Mouse (Mus musculus): ENCODE data around the gene Gm26657. TPM values are rescaled to one million over a fixed set of nuclear protein-coding genes. Genes with fewer than 3 reads are reported as not detected.

Gm26657 gene
- polyA plus RNA-seq, 1 experiment, result not detected

DNA sequence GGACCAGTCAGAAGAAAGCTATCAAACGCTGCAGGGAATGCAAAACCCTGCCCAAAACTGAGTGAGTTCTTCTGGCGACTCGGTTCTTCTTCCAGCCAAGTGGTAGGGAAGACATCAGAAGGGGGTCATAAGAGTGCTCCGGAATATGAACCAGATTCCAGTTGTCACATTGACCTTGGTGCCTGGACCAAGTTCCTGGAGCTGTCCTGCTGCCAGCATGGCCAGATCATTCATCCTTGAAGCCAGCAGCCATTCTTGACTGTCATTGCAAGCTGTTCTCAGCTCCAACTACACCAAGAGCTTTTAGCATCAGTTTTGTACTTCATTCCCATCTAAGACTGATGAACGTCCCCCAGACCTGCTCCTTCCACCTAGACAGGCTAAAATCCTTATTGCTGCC lies 23.1 kb upstream of the Gm26657 start:
- no peaks in the 10 kb centered on the region for H3K27me3 ChIP-seq (ENCODE audit: control insufficient read depth, insufficient read depth, insufficient read length)
- no peaks in the 10 kb centered on the region for H3K79me2 ChIP-seq (ENCODE audit: control insufficient read depth, insufficient read depth)
- no peak overlapping the region for H3ac ChIP-seq (ENCODE audit: control insufficient read depth, insufficient read length)
- H3K4me2 ChIP-seq (ENCODE audit: low read depth), result no peak overlapping the region
- TF ChIP-seq USF1 (IDR thresholded peaks at IDR 0.05; ENCODE audit: low read depth) (no peak), MAX (IDR thresholded peaks at IDR 0.05; ENCODE audit: low read depth) (no peak), MYOG (IDR thresholded peaks at IDR 0.05; ENCODE audit: control insufficient read depth in 1 of 3, insufficient read depth in 1 of 3, insufficient read length in 2 of 3, low read depth in 2 of 3) (no peak), TCF12 (IDR thresholded peaks at IDR 0.05; ENCODE audit: insufficient read depth, poor library complexity, severe bottlenecking) (no peak), MYOD1 (IDR thresholded peaks at IDR 0.05; ENCODE audit: control insufficient read depth in 1 of 3, insufficient read length in 2 of 3, low read depth in 2 of 3) (no peak), E2F4 (IDR thresholded peaks at IDR 0.05; ENCODE audit: insufficient read depth) (no peak), TCF3 (IDR thresholded peaks at IDR 0.05; ENCODE audit: insufficient read length, low read depth) (no peak), POLR2AphosphoS2 (IDR thresholded peaks at IDR 0.05; ENCODE audit: insufficient read length, low read depth) (no peak), REST (IDR thresholded peaks at IDR 0.05; ENCODE audit: insufficient read depth, insufficient read length) (no peak), CEBPB (IDR thresholded peaks at IDR 0.05; ENCODE audit: insufficient read depth, poor library complexity, severe bottlenecking) (no peak)
- H3K4me3 ChIP-seq, result no peak overlapping the region
- H3K36me3 ChIP-seq (ENCODE audit: control insufficient read depth, insufficient read depth), result no peaks in the 10 kb centered on the region

GRCm38 (mm10) chr4:56717932-56718331 lies 21.9 kb upstream of the Gm26657 start:
- TF ChIP-seq E2F4 (IDR thresholded peaks at IDR 0.05; ENCODE audit: insufficient read depth) (no peak), USF1 (IDR thresholded peaks at IDR 0.05; ENCODE audit: low read depth) (no peak), MYOD1 (IDR thresholded peaks at IDR 0.05; ENCODE audit: control insufficient read depth in 1 of 3, insufficient read length in 2 of 3, low read depth in 2 of 3) (no peak), POLR2AphosphoS2 (IDR thresholded peaks at IDR 0.05; ENCODE audit: insufficient read length, low read depth) (no peak), REST (IDR thresholded peaks at IDR 0.05; ENCODE audit: insufficient read depth, insufficient read length) (no peak), TCF3 (IDR thresholded peaks at IDR 0.05; ENCODE audit: insufficient read length, low read depth) (no peak)
- Histone ChIP-seq H3K4me3 (no peak overlapping the region), H3K27me3 (ENCODE audit: control insufficient read depth, insufficient read depth, insufficient read length) (no peaks in the 10 kb centered on the region), H3K79me2 (ENCODE audit: control insufficient read depth, insufficient read depth) (no peaks in the 10 kb centered on the region), H3ac (ENCODE audit: control insufficient read depth, insufficient read length) (no peak overlapping the region), H3K4me2 (ENCODE audit: low read depth) (no peak overlapping the region), H3K36me3 (ENCODE audit: control insufficient read depth, insufficient read depth) (no peaks in the 10 kb centered on the region)

GRCm38 (mm10) chr4:56718573-56719442 lies 21.1 kb upstream of the Gm26657 start:
- Histone ChIP-seq H3K27me3 (ENCODE audit: control insufficient read depth, insufficient read depth, insufficient read length) (no peaks in the 10 kb centered on the region), H3ac (ENCODE audit: control insufficient read depth, insufficient read length) (no peak overlapping the region), H3K4me2 (ENCODE audit: low read depth) (no peak overlapping the region), H3K79me2 (ENCODE audit: control insufficient read depth, insufficient read depth) (no peaks in the 10 kb centered on the region), H3K4me3 (no peak overlapping the region), H3K36me3 (ENCODE audit: control insufficient read depth, insufficient read depth) (no peaks in the 10 kb centered on the region)
- TF ChIP-seq TCF12 (IDR thresholded peaks at IDR 0.05; ENCODE audit: insufficient read depth, poor library complexity, severe bottlenecking) (no peak), CEBPB (IDR thresholded peaks at IDR 0.05; ENCODE audit: insufficient read depth, poor library complexity, severe bottlenecking) (no peak), USF1 (IDR thresholded peaks at IDR 0.05; ENCODE audit: low read depth) (no peak), REST (IDR thresholded peaks at IDR 0.05; ENCODE audit: insufficient read depth, insufficient read length) (no peak), MYOG (IDR thresholded peaks at IDR 0.05; ENCODE audit: control insufficient read depth in 1 of 3, insufficient read depth in 1 of 3, insufficient read length in 2 of 3, low read depth in 2 of 3) (no peak), MAX (IDR thresholded peaks at IDR 0.05; ENCODE audit: low read depth) (no peak), POLR2AphosphoS2 (IDR thresholded peaks at IDR 0.05; ENCODE audit: insufficient read length, low read depth) (no peak), SRF (IDR thresholded peaks at IDR 0.05; ENCODE audit: control insufficient read depth, insufficient read length, low read depth) (no peak), MYOD1 (IDR thresholded peaks at IDR 0.05; ENCODE audit: control insufficient read depth in 1 of 3, insufficient read length in 2 of 3, low read depth in 2 of 3) (no peak), TCF3 (IDR thresholded peaks at IDR 0.05; ENCODE audit: insufficient read length, low read depth) (no peak), POLR2A (IDR thresholded peaks at IDR 0.05; ENCODE audit: insufficient read length, low read depth) (no peak), E2F4 (IDR thresholded peaks at IDR 0.05; ENCODE audit: insufficient read depth) (no peak)

GRCm38 (mm10) chr4:56719456-56719855 lies 20.4 kb upstream of the Gm26657 start:
- H3K79me2 ChIP-seq (ENCODE audit: control insufficient read depth, insufficient read depth), result no peaks in the 10 kb centered on the region
- TF ChIP-seq CEBPB (IDR thresholded peaks at IDR 0.05; ENCODE audit: insufficient read depth, poor library complexity, severe bottlenecking) (no peak), USF1 (IDR thresholded peaks at IDR 0.05; ENCODE audit: low read depth) (no peak), MYOG (IDR thresholded peaks at IDR 0.05; ENCODE audit: control insufficient read depth in 1 of 3, insufficient read depth in 1 of 3, insufficient read length in 2 of 3, low read depth in 2 of 3) (no peak), TCF12 (IDR thresholded peaks at IDR 0.05; ENCODE audit: insufficient read depth, poor library complexity, severe bottlenecking) (no peak), POLR2A (IDR thresholded peaks at IDR 0.05; ENCODE audit: insufficient read length, low read depth) (no peak), SRF (IDR thresholded peaks at IDR 0.05; ENCODE audit: control insufficient read depth, insufficient read length, low read depth) (no peak), POLR2AphosphoS2 (IDR thresholded peaks at IDR 0.05; ENCODE audit: insufficient read length, low read depth) (no peak)
- H3K27me3 ChIP-seq (ENCODE audit: control insufficient read depth, insufficient read depth, insufficient read length), result no peaks in the 10 kb centered on the region
- H3ac ChIP-seq (ENCODE audit: control insufficient read depth, insufficient read length), result no peak overlapping the region
- no peak overlapping the region for H3K4me2 ChIP-seq (ENCODE audit: low read depth)
- H3K4me3 ChIP-seq, result no peak overlapping the region
- H3K36me3 ChIP-seq (ENCODE audit: control insufficient read depth, insufficient read depth), result no peaks in the 10 kb centered on the region

- Histone ChIP-seq H3K27me3 (ENCODE audit: control insufficient read depth, insufficient read depth, insufficient read length) (no peaks in the 10 kb centered on the region), H3K4me3 (no peak overlapping the region), H3ac (ENCODE audit: control insufficient read depth, insufficient read length) (no peak overlapping the region), H3K79me2 (ENCODE audit: control insufficient read depth, insufficient read depth) (no peaks in the 10 kb centered on the region), H3K36me3 (ENCODE audit: control insufficient read depth, insufficient read depth) (no peaks in the 10 kb centered on the region), H3K4me2 (ENCODE audit: low read depth) (no peak overlapping the region)
- TF ChIP-seq SRF (IDR thresholded peaks at IDR 0.05; ENCODE audit: control insufficient read depth, insufficient read length, low read depth) (no peak), MAX (IDR thresholded peaks at IDR 0.05; ENCODE audit: low read depth) (no peak), USF1 (IDR thresholded peaks at IDR 0.05; ENCODE audit: low read depth) (no peak), MYOD1 (IDR thresholded peaks at IDR 0.05; ENCODE audit: control insufficient read depth in 1 of 3, insufficient read length in 2 of 3, low read depth in 2 of 3) (no peak), POLR2A (IDR thresholded peaks at IDR 0.05; ENCODE audit: insufficient read length, low read depth) (no peak), TCF12 (IDR thresholded peaks at IDR 0.05; ENCODE audit: insufficient read depth, poor library complexity, severe bottlenecking) (no peak)
Measured at GRCm38 (mm10) chr4:56720403-56720802, 19.5 kb upstream of the Gm26657 start.
